Mouse (Mus musculus): ENCODE results near the gene Sox2.

The Sox2 gene

DNA sequence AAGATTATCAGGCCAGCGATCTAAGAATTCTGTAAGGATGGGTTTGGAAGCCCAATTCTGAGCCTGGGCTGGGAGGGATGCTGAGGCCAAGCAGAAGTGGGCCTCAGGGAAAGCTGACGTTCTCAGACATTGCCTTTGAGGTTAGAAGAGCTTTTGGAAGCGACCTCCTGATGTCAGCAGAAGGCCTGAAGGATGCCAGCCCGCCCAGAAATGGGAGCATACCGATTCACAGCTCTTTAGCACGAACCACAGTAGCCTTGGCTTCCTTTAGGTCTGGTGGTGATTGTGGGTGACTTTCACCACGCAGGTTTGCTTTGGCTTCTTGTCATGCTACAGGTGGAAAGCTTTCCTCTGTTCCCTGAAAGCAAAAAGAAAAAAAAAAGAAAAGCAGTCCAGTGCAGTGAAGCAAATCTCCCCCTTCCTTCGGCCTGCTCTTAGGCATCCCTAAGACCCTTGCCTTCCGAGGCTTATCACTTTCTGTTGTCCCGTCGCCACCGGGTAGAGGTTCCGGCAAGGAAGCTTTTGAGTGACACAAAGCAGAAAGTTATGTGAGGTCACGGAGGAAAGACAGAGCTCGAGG is 6.6 kb upstream of the Sox2 start:
- no peak for DNase-seq (ENCODE audit: low read depth, low spot score)

DNA sequence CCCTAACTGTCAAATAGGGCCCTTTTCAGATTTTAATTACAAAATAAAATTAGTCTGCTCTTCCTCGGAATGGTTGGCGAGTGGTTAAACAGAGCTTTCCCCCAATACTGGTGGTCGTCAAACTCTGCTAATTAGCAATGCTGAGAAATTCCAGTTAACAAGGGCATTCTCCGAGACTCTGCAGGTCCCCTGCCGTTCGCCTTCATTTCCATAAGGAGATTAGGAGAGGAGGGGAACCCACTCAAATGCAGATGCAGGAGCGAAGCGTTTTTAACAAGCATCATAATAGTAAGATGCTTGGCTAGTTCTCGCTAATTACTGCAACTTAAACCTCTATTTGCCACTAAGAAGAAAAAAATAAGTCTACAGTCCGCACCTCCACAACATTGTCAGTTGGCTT is 4.0 kb upstream of the Sox2 start:
- no peak for DNase-seq (ENCODE audit: low read depth, low spot score)

- DNase-seq (ENCODE audit: low read depth, low spot score), result no peak
These were observed 2.5 kb upstream of the Sox2 start for GRCm38 (mm10) chr3:34647688-34648087.

GRCm38 (mm10) chr3:34648105-34648832 is 1.9 kb upstream of the Sox2 start:
- no peak for DNase-seq (ENCODE audit: low read depth, low spot score)

DNA sequence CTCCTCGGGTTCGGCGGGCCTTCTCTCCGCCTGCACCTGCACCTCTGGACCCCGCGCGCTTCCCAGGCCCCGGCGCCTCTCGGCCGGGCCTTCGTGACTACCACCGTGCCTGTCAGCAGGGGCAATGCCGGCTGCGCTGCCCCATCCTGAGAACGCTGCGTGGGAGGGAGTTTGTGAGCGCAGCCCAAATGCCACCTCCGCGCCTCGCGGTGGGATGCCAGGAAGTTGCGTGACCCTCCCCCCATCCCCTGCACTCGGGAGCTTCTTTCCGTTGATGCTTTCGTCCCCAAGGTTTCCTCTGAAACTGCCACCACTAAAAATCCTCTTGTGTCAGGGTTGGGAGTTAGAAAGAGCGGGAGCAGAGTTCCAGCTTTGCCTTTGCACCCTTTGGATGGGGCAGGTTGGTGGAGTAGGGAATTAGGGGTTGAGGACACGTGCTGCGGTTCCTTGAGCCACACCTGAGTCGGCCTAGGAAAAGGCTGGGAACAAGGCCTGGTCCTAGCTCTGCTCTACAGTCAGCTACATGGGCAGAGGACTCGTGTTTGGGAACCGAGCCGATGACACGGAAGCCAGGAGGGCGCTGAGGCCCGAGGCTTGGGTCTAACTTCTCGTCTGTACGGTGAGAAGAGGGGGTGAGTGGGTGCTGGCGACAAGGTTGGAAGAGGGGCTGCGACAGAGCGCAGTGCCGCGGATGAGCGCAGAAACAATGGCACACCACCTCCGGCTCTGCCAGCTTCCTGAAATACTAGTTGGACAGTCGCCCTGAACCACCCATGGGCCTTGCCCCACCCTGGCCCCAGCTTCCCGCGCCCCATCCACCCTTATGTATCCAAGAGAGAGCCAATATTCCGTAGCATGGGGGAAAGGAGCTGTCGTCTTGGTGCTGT is 1.1 kb upstream of the Sox2 start:
- no peak for DNase-seq (ENCODE audit: low read depth, low spot score)

GRCm38 (mm10) chr3:34650621-34651361 is 586 bp downstream of the Sox2 start:
- DNase-seq (ENCODE audit: low read depth, low spot score), result no peak

DNA sequence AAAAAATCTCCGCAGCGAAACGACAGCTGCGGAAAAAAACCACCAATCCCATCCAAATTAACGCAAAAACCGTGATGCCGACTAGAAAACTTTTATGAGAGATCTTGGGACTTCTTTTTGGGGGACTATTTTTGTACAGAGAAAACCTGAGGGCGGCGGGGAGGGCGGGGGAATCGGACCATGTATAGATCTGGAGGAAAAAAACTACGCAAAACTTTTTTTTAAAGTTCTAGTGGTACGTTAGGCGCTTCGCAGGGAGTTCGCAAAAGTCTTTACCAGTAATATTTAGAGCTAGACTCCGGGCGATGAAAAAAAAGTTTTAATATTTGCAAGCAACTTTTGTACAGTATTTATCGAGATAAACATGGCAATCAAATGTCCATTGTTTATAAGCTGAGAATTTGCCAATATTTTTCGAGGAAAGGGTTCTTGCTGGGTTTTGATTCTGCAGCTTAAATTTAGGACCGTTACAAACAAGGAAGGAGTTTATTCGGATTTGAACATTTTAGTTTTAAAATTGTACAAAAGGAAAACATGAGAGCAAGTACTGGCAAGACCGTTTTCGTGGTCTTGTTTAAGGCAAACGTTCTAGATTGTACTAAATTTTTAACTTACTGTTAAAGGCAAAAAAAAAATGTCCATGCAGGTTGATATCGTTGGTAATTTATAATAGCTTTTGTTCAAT is 1.4 kb downstream of the Sox2 start:
- DNase-seq (ENCODE audit: low read depth, low spot score), result no peak

- DNase-seq (ENCODE audit: low read depth, low spot score), result no peak
These were observed 2.4 kb downstream of the Sox2 start for GRCm38 (mm10) chr3:34652616-34653015.

- no peak for DNase-seq (ENCODE audit: low read depth, low spot score)
These were observed 3.2 kb downstream of the Sox2 start for GRCm38 (mm10) chr3:34653235-34653976.

- no peak for DNase-seq (ENCODE audit: low read depth, low spot score)
These were observed 3.8 kb downstream of the Sox2 start for GRCm38 (mm10) chr3:34653977-34654500.

DNA sequence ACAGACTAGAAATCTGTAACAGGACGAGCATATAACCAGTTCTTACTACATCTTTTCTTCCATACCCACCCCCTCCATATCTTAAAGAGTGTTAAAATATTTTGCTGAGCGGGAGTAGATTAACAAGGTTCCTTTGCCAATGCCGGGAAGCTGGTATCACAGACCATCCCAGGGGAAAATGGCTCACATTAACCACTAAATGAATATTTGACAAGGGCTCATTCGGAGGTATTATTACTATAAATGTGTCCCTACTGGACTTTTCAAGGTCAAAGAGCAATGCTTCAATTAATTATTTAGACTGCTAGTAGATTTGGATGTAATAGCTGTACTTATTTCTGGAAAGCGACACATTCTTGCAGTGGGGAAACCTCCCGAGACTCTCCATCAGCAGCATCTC is 4.6 kb downstream of the Sox2 start:
- no peak for DNase-seq (ENCODE audit: low read depth, low spot score)

- DNase-seq (ENCODE audit: low read depth, low spot score), result no peak
These were observed 5.3 kb downstream of the Sox2 start for GRCm38 (mm10) chr3:34655311-34656075.

DNA sequence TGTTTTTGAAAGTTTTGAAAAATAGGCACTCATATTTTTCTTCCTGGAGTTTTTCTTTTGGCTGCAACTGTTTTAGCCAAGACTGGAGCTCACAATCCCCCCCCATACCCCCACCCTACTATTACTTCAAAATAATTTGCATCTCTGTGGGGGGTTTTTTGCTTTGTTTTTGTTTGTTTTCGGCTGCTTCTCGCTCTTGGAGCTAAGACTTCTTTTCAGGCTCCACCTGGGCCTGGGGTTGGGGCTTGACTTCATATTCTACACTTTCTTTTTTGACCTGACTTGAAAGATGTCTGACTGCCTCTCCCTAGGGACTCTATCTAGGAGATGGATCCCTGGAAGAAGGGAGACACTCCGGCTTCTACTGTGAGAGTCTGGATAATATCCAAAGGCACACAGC is 5.9 kb downstream of the Sox2 start:
- no peak for DNase-seq (ENCODE audit: low read depth, low spot score)

- no peak for DNase-seq (ENCODE audit: low read depth, low spot score)
These were observed 6.9 kb downstream of the Sox2 start for GRCm38 (mm10) chr3:34656813-34657700.

DNA sequence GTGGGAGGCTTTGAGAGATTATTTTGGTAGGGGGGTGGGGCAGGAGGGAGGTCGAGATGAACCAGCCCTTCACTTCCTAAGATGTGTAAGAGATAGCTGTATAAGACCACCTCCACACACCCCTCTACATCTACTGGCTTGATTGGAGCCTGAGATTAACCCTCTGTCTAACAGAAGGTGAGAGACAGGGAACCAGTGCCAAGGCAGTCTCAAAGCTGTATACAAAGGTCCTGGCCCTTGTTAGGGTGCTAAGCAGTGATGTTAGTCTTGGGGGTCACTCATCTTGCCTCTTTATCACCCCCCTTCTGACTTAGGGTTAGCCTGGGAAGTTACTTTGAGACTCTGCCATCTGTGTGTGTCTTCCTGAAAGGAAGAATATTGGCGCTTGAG is 7.5 kb downstream of the Sox2 start:
- DNase-seq (ENCODE audit: low read depth, low spot score), result no peak

GRCm38 (mm10) chr3:34658241-34658965 is 8.2 kb downstream of the Sox2 start:
- DNase-seq (ENCODE audit: low read depth, low spot score), result no peak

DNA sequence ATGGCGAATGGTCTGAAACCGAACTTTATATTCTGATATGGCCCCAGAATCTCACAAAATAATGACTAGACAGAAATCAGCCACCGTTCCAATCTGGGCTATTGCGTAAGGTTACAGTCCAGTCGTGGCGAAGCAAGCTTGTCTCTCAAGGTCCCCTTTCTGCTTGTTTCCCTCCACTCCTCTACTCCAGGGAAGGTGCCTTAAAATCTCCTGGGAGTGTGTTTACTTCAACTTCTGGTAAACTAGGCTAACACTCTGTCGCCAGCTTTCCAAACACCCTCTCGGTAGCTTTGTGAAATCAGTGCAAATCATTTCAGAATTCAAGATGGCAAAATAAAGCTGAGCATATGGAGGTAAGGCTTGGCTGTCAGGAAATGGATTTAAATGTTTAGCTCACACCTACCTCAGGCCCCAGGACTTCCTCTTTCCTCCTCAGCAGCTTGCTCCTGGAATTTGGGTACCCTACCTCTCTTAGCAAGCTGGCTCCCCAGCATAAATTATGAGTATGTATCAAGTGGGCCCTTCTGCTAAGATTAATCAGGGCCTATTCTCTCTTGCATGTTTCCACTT is 8.8 kb downstream of the Sox2 start:
- DNase-seq (ENCODE audit: low read depth, low spot score), result no peak

DNA sequence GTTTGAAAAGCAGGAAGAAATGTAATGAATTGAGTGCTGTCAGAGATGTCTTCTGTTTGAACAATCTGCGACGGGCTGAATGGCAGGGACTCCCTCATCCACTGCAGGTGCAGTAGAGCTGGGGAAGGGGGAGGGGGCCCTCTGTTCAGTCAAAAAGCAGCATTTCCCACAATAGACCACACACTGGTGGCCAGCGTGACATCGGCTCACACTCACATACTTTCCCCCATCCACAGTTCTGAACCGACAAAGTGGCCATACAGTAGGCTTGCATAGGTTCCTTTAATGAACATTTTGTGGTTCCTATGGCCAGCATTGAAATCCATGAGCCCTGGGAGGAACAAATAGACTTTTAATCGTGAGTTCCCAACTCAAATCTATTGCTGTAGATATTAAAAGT is 9.7 kb downstream of the Sox2 start:
- no peak for DNase-seq (ENCODE audit: low read depth, low spot score)

Data from embryo, embryonic 11.5 days (tissue).